Mouse (Mus musculus): Measurements from ENCODE around the gene Lmnb2. TPM values are rescaled to one million over a fixed set of nuclear protein-coding genes. Genes with fewer than 3 reads are reported as not detected.

The Lmnb2 gene
- polyA plus RNA-seq, 1 experiment from 2014 or later: 30.9 TPM

DNA sequence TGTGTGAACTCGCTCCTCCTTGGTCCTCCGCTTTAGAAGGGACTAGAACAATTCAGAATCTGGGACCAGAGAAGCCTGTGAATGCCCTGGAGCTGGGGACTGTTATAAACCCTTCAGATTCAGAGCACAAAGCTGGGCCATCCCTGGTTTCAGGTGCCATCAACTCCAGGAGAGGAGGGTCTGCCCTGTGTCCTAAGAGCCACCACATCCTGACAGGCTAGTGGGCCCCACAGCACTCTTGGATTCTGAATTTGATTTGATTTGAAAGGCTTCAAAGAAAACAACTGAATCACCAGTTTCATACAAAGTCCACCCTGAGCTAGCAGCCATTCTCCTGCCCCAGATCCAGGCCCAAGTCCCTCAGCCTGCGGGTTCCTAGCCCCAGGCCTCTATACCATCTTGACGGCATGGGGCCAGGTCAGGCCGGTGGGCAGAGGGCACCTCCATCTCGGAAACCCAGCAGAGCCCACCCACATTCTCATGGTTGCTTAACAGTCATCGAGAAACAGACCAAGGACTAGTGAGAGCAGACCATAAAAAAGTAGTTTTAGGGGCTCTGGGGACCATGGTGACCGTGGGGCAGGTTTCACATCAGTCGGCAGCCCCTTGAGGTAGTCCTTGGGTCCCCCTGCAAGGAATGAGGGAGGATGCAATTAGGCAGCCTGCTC lies 15.6 kb downstream of the Lmnb2 start:
- Histone ChIP-seq H3K9ac (ENCODE audit: low read length) (no peak overlapping the region), H3K9me3 (ENCODE audit: control insufficient read depth, low read length) (no peaks in the 10 kb centered on the region), H3K4me2 (ENCODE audit: low read depth, low read length, severe bottlenecking) (no peak overlapping the region), H3K4me3 (ENCODE audit: low read depth, low read length) (no peak overlapping the region), H3K27ac (ENCODE audit: low read depth, low read length) (no peak overlapping the region), H3K27me3 (ENCODE audit: control insufficient read depth, insufficient read depth, low read length) (no peaks in the 10 kb centered on the region), H3K36me3 (ENCODE audit: control insufficient read depth, insufficient read depth, low read length) (peaks cover 5% of the 10 kb centered on the region; the same call in 1 of the 2 replicates), H3K4me1 (replicated peaks; ENCODE audit: control insufficient read depth, insufficient read depth, low read length) (peaks cover 8% of the 10 kb centered on the region)
- DNase-seq (ENCODE audit: low spot score) (no peak), ATAC-seq (replicated peaks; ENCODE audit: low FRiP score) (no peak)
- WGBS: 94% methylated on average over 9 of the region's 9 CpGs

GRCm38 (mm10) chr10:80901409-80902272 lies 16.4 kb downstream of the Lmnb2 start:
- no peak overlapping the region for H3K27ac ChIP-seq (ENCODE audit: low read depth, low read length)
- WGBS: 88% methylated on average over 19 of the region's 19 CpGs
- no peaks in the 10 kb centered on the region for H3K9me3 ChIP-seq (ENCODE audit: control insufficient read depth, low read length)
- peak; percentile 56 for DNase-seq (ENCODE audit: low spot score)
- peak overlapping the region; percentile 40; the same call in 1 of the 2 replicates for H3K4me2 ChIP-seq (ENCODE audit: low read depth, low read length, severe bottlenecking)
- no peaks in the 10 kb centered on the region for H3K27me3 ChIP-seq (ENCODE audit: control insufficient read depth, insufficient read depth, low read length)
- no peak for ATAC-seq (replicated peaks; ENCODE audit: low FRiP score)
- peak overlapping the region; percentile 13; the same call in 1 of the 2 replicates for H3K9ac ChIP-seq (ENCODE audit: low read length)
- 0 out of 2 replicates have a peak overlapping the region, but pooled peaks have one; percentile 5 for H3K4me3 ChIP-seq (ENCODE audit: low read depth, low read length)
- peaks cover 8% of the 10 kb centered on the region for H3K4me1 ChIP-seq (replicated peaks; ENCODE audit: control insufficient read depth, insufficient read depth, low read length)
- H3K36me3 ChIP-seq (ENCODE audit: control insufficient read depth, insufficient read depth, low read length): peaks cover 5% of the 10 kb centered on the region; the same call in 1 of the 2 replicates

DNA sequence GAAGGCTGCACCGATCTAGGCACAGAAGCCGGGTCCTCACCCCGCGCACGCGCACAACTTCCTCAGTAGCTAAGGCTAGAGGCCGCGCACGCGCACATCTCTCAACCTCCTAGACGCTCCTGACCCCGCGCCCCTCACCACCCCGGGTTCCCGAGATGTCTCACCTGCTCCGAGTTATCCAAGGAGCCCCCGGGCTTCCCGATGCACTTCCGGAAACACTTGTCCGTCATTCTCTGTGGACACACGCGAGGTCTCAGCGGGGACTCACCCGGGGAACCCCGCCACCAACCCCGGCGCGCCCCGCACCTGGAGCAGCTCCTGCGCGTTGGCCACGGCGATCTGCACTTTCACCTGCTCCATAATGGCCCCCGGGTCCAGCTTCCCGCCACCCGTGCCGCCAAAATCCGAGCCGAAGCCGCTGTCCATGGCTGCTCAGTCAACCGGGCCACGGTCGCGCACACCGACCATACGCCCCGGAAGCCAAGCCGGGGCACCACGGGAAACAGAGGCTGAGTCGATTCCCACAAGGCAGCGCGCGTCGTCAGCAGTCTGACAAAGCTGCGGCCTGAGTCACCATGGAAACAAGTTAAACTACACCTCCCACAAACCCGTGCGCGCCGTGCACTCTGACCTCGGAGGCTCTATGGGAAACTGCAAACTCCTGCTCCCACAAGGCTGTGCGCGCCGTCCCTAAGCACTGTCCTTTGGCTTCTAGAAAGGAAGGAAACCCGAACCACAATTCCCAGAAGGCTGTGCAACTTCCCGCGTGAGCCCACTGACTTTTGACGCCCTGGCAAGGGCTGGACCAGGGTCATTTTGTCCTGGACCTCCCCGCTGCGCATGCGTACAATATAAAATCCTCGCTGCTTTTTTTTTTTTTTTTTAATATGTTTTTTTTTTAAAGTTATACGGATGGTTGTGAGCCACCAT lies 17.5 kb downstream of the Lmnb2 start, which contains the start of gene Timm13:
Gene Timm13, minus strand, starts transcription at position 652 of the 930 bp plus-strand sequence.
- Histone ChIP-seq H3K9me3 (ENCODE audit: control insufficient read depth, low read length) (no peaks in the 10 kb centered on the region), H3K4me2 (ENCODE audit: low read depth, low read length, severe bottlenecking) (peak within 1 kb of the TSS; percentile 95), H3K27me3 (ENCODE audit: control insufficient read depth, insufficient read depth, low read length) (no peaks in the 10 kb centered on the region), H3K27ac (ENCODE audit: low read depth, low read length) (no peak within 1 kb of the TSS; the same call in 1 of the 2 replicates), H3K9ac (ENCODE audit: low read length) (peak within 1 kb of the TSS; percentile 78), H3K36me3 (ENCODE audit: control insufficient read depth, insufficient read depth, low read length) (peaks cover 2% of the 10 kb centered on the region; the same call in 1 of the 2 replicates), H3K4me1 (replicated peaks; ENCODE audit: control insufficient read depth, insufficient read depth, low read length) (peaks cover 8% of the 10 kb centered on the region), H3K4me3 (ENCODE audit: low read depth, low read length) (peak within 1 kb of the TSS; percentile 84)
- DNase-seq (ENCODE audit: low spot score): peak; percentile 99
- peak; percentile 94 for ATAC-seq (replicated peaks; ENCODE audit: low FRiP score)
- under 1% methylated on average over 72 of the region's 72 CpGs for WGBS

- no peak overlapping the region; the same call in 1 of the 2 replicates for H3K27ac ChIP-seq (ENCODE audit: low read depth, low read length)
- peak overlapping the region; percentile 78 for H3K9ac ChIP-seq (ENCODE audit: low read length)
- DNase-seq (ENCODE audit: low spot score) (no peak), ATAC-seq (replicated peaks; ENCODE audit: low FRiP score) (peak; percentile 1; the same call in 1 of the 2 replicates)
- peaks cover 8% of the 10 kb centered on the region for H3K4me1 ChIP-seq (replicated peaks; ENCODE audit: control insufficient read depth, insufficient read depth, low read length)
- peak overlapping the region; percentile 84 for H3K4me3 ChIP-seq (ENCODE audit: low read depth, low read length)
- peak overlapping the region; percentile 95 for H3K4me2 ChIP-seq (ENCODE audit: low read depth, low read length, severe bottlenecking)
- H3K36me3 ChIP-seq (ENCODE audit: control insufficient read depth, insufficient read depth, low read length): peaks cover 2% of the 10 kb centered on the region; the same call in 1 of the 2 replicates
- H3K27me3 ChIP-seq (ENCODE audit: control insufficient read depth, insufficient read depth, low read length): no peaks in the 10 kb centered on the region
- no peaks in the 10 kb centered on the region for H3K9me3 ChIP-seq (ENCODE audit: control insufficient read depth, low read length)
- WGBS: 16% methylated on average over 25 of the region's 25 CpGs
Measured at GRCm38 (mm10) chr10:80899591-80900317, 18.3 kb downstream of the Lmnb2 start.

DNA sequence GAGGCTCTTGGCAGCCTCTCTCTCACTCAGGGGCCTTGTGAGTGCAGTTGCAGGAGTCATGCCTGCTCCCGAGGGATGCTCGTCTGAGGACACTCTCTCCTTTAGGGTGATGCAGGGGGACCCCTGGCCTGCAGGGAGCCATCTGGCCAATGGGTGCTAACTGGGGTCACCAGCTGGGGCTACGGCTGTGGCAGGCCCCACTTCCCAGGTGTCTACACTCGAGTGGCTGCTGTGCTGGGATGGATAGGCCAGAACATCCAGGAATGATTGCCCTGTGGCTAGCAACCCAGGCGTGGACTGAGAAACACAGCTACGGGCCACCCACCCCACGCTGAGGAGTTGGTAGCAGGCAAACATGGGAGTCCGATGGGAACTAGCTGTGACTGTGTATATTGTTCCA lies 19.0 kb downstream of the Lmnb2 start:
- no peak overlapping the region for H3K27ac ChIP-seq (ENCODE audit: low read depth, low read length)
- no peaks in the 10 kb centered on the region for H3K27me3 ChIP-seq (ENCODE audit: control insufficient read depth, insufficient read depth, low read length)
- 89% methylated on average over 8 of the region's 8 CpGs for WGBS
- no peaks in the 10 kb centered on the region; the same call in 1 of the 2 replicates for H3K36me3 ChIP-seq (ENCODE audit: control insufficient read depth, insufficient read depth, low read length)
- DNase-seq (ENCODE audit: low spot score) (no peak), ATAC-seq (replicated peaks; ENCODE audit: low FRiP score) (no peak)
- no peaks in the 10 kb centered on the region for H3K9me3 ChIP-seq (ENCODE audit: control insufficient read depth, low read length)
- H3K9ac ChIP-seq (ENCODE audit: low read length): no peak overlapping the region
- H3K4me1 ChIP-seq (replicated peaks; ENCODE audit: control insufficient read depth, insufficient read depth, low read length): peaks cover 8% of the 10 kb centered on the region
- H3K4me3 ChIP-seq (ENCODE audit: low read depth, low read length): peak overlapping the region; percentile 84; the same call in 1 of the 2 replicates
- H3K4me2 ChIP-seq (ENCODE audit: low read depth, low read length, severe bottlenecking): no peak overlapping the region

- no peak overlapping the region for H3K4me2 ChIP-seq (ENCODE audit: low read depth, low read length, severe bottlenecking)
- H3K4me1 ChIP-seq (replicated peaks; ENCODE audit: control insufficient read depth, insufficient read depth, low read length): peaks cover 8% of the 10 kb centered on the region
- H3K4me3 ChIP-seq (ENCODE audit: low read depth, low read length): no peak overlapping the region
- H3K36me3 ChIP-seq (ENCODE audit: control insufficient read depth, insufficient read depth, low read length): no peaks in the 10 kb centered on the region; the same call in 1 of the 2 replicates
- H3K27ac ChIP-seq (ENCODE audit: low read depth, low read length): no peak overlapping the region
- no peaks in the 10 kb centered on the region for H3K27me3 ChIP-seq (ENCODE audit: control insufficient read depth, insufficient read depth, low read length)
- DNase-seq (ENCODE audit: low spot score): peak; percentile 62
- H3K9ac ChIP-seq (ENCODE audit: low read length): no peak overlapping the region
- WGBS: 34% methylated on average over 41 of the region's 41 CpGs
- H3K9me3 ChIP-seq (ENCODE audit: control insufficient read depth, low read length): no peaks in the 10 kb centered on the region
- no peak for ATAC-seq (replicated peaks; ENCODE audit: low FRiP score)
Measured at GRCm38 (mm10) chr10:80897861-80898510, 20.1 kb downstream of the Lmnb2 start.

DNA sequence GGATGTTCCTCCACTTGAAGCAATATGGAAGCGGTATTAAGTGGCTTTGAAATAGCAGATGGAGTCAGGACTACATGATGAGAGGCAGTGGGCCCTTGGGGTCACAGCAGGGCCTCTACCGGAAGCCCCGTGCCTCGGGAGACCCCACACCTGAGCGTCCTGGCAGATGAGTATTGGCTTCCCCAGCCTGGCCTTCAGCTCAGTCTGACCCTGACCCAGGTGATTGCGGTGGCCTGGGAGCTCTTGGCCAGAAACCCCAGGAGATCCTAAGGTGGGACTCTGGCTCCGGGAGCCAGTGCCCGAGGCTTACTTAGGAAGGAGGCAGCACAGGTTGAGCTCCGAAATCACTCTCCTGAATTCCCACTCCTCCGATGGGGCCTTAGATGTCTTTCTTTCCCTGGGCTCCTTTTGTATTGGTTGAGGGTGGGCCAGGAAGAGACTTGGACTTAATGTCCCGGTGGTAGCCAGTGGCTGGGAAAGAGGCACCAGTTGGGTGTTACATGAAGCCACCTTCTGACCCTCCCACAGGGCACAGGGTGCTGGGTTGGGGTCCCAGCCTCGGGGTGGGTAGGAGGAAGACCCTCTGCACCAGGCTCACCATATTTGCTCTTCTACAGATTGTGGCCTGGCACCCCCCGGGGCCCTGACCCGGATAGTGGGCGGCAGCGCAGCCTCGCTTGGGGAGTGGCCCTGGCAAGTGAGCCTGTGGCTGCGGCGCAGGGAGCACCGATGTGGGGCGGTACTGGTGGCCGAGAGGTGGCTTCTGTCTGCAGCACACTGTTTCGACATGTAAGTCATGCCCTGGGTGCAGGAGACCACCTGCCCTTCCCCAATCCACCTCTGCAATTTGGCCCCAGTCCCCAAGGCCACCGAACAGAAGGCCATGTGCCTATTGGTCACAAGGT lies 21.2 kb downstream of the Lmnb2 start:
- Histone ChIP-seq H3K9ac (ENCODE audit: low read length) (no peak overlapping the region), H3K27ac (ENCODE audit: low read depth, low read length) (no peak overlapping the region), H3K4me3 (ENCODE audit: low read depth, low read length) (no peak overlapping the region), H3K9me3 (ENCODE audit: control insufficient read depth, low read length) (no peaks in the 10 kb centered on the region), H3K27me3 (ENCODE audit: control insufficient read depth, insufficient read depth, low read length) (no peaks in the 10 kb centered on the region), H3K4me1 (replicated peaks; ENCODE audit: control insufficient read depth, insufficient read depth, low read length) (peaks cover 8% of the 10 kb centered on the region), H3K4me2 (ENCODE audit: low read depth, low read length, severe bottlenecking) (no peak overlapping the region), H3K36me3 (ENCODE audit: control insufficient read depth, insufficient read depth, low read length) (no peaks in the 10 kb centered on the region)
- ATAC-seq (replicated peaks; ENCODE audit: low FRiP score) (no peak), DNase-seq (ENCODE audit: low spot score) (peak; percentile 57)
- WGBS: 75% methylated on average over 24 of the region's 24 CpGs
